Mouse (Mus musculus): ENCODE results near the gene Edil3.

DNA sequence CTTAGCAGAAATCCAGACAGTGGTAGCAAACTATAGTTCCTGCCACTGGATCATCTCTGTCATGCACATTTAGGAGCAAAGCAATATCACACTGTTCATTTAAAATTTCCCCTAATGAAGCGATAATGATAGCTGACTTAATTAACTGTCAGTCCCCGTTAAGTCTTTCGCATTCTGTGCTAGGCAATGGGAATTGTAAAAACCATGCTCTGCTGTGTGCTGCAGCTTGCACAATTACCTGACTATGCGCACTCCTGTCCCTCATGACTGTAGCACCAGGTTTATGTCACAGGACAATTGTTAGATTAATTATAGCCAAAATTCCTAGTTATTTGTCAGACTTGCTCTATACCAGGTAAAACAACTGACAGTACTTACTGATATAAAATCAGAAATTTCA, 348.8 kb downstream of the Edil3 start:
- TF ChIP-seq POLR2A (IDR thresholded peaks at IDR 0.05; ENCODE audit: borderline replicate concordance, extremely low read depth, low read depth, low read length) (no peak), CTCF (IDR thresholded peaks at IDR 0.05; ENCODE audit: insufficient read depth, low read length) (no peak)

Measured in lung, adult 2 months (tissue).